Mouse (Mus musculus) right cerebral cortex, adult 18-20 months (tissue): ENCODE data around the gene Golph3.

ENCODE experiments used
- DNase-seq: peaks from one replicate; pipeline ENCODE4 v3.0.0; 2022; ENCODE audit warnings: mixed read lengths

Gene Golph3

DNA sequence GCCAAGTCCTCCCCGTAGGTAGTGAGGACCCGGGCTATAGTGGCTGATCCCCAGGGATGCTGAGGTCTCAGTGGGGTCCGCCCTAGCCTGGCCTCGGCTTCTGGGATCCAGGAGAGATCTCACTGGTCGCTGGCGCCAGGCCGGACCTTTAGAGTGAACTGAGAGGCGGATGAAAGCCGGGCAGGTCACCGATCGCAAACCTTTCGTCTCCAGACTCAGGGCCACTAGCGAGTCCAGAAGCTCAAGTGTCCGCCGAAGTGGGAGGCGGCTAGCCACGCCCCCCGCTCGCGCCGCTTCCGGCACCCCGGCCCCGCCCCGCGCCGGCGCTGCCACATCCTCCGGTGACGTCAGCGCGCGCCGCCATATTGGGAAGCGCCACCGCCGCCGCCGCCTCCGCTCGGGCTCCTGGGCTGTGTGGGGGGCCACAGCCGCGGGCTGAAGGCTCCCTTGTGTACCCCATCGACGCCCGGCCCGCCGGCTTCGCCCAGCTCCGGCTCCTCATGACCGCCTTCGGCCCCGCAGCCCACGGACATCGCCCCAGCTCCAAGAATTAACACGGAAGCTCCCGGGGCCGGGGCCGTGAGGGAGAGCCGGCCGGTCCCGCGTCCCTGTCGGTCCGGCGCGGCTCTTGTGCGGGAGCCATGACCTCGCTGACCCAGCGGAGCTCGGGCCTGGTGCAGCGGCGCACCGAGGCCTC lies at the start of gene Golph3:
Gene Golph3 (plus strand): TSS at position 360 of the 697 bp plus-strand sequence.
- peak; percentile 96 for DNase-seq

DNA sequence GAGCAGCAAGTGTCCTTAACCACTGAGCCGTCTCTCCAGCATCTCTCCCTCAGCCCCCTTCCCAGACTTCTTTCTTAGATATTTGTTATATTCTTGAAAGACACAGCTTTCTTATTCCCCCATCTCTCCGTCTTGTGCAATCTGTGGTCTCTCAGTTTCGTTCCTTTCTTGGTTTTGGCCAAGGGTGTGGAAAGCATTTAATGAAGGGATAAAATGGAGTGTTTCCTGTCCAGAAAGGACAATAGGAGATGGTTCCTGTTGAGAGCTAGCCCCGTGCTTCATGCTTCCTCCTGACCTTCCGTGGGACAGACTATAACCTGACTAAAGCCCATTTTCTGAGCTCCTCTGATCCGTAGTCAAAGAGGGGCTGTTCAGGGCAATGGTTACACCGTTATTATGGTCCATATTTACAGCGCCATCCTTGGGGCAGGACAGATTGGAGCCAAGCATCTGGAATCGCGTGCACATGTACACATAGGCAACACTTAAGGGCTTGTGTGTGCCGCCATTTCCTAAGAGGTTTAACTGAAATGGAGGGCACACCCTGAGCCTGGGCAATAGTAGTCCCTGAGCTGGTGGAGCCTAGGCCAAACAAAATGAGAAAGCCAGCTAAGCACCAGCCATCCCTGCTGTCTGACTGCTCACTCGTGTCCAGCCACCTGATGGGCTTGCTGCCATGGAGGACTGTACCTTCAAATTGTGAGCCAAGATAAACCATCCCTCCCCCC lies 47.8 kb upstream of the Golph3 start:
- DNase-seq, result no peak

DNA sequence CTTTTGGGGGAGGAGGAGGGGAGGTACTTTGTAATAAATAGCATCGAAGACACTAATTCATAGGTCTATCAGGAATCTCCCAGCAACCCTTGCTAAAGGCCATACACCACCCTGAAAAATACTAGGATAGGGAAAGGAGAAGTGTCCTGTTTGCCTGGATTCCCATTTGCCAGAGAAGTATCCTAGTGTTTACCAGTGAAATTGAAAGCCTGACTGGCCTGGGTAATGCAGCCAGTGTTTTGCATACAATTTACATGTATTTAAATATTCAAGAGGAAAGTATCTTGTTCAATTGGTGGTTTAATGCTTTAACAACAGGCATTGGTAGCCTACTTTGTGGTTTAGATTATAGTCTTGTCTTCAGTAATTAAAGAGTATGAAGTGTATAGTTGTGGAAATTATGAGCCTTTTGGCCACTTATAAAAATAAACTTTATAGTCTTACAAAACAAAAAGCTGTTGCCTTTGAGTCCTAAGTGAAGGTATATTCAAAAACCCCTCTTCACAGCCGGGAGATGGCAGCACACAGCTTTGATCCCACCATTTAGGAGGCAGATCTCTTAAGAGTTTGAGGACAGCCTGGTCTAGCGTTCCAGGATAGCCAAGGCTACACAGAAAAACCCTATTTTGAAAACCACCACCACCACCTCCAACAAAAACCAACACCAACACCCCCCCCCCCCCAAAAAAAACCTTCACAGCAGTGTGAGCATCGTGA lies 47.0 kb upstream of the Golph3 start:
- no peak for DNase-seq

DNA sequence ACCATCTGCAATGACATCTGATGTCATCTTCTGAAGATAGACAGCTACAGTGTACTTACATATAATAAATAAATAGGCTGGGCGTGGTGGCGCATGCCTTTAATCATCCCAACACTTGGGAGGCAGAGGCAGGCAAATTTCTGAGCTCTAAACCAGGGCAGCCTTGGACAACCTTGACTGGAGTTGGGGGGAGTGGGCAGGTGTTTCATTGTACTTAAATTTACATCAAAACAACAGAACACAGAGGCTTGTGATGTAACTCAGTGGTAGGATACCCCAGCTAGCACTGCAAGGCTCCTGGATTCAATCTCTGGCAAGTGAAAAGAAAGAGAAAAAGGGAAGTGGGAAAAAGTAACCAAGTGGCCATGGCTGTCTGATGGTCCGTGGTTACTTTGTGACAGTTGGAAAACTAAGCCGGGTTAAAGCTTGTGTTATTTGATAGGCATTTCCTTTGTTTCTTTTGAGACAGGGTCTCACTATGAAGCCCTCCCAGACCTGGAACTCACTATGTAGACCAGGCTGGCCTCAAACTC lies 46.1 kb upstream of the Golph3 start:
- DNase-seq, result no peak

DNA sequence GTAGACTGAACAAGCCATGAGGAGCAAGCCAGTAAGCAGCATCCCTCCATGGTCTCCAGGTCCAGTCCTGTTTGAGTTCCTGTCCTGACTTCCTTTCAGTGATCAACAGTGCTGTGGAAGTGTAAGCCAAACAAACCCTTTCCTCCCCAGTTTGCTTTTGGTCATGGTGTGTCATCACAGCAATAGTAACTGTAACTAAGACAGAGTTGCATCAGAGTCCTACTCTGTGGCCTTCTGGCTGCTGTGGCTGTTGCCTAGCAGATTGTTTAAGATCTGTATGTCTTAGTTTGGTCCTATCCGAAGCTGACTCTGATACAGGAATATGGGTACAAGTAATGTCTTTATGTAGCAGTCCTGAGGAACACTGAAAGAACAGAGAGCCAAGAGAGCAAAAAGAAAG lies 41.4 kb upstream of the Golph3 start:
- DNase-seq, result no peak

DNA sequence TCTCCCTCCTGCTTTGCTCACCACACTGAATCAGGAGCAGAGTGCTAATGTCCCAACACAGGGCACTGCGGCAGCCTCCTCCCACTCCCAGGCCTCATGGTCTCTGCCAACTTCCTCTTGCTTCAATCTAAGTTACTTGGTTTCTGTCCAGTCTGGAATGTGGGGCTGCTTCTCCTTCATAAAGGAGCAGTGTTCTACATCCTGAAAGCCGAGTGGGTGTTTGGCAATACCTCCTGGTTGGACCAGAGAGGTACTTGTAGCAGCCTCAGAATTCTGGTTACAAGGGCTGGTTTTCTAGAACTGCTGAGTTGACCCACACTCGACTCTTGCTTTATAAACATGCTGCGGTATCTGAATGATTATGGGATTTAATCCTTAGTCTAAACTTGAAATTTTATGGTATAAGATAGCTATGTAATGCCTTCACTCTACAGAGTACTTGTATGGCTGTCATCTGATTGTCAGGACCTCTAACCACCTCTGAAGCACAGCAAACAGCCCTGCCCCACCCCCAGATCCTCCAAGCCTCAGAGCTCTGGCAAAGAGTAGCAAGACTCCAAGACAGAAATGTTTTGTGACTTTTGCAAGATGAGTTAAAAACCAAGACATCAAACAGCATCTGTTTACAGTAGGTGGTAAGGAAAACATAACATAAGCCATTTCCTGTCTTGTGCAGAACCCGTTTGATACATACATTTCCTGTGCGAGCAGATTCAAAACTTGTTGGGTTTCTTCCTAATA lies 36.3 kb upstream of the Golph3 start:
- peak; percentile 33 for DNase-seq

DNA sequence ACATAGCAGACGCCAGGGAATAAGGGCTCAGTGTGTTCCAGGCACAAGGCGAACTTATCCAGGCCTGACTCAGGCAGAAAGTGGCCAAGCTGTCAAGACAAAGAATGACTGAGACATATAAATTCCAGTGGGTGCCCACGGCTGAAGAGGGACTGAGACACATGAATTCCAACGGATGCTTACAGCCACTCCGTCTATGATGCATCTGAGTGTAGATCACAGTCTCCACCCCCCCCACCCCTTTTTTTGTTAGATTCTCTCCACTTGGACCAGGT lies 35.8 kb upstream of the Golph3 start:
- no peak for DNase-seq

DNA sequence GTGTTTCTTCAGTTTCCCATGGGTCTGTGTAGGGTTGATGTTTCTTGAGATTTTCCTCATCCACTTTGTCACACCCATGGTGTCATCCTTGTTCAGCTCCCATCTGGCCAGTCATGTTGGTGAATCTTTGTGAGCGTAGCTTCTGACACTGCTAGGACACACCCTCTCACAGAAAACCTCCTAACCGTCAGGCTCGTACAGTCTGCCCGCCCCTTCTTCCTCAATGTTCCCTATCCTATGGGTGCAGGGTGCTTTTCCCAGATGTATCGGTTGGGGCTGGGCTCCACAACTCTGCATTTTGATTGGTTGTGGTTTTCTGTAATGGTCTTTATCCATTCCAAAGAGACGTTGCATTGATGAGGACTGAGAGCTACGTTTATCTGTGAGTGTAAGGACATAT lies 30.9 kb upstream of the Golph3 start:
- DNase-seq, result no peak

DNA sequence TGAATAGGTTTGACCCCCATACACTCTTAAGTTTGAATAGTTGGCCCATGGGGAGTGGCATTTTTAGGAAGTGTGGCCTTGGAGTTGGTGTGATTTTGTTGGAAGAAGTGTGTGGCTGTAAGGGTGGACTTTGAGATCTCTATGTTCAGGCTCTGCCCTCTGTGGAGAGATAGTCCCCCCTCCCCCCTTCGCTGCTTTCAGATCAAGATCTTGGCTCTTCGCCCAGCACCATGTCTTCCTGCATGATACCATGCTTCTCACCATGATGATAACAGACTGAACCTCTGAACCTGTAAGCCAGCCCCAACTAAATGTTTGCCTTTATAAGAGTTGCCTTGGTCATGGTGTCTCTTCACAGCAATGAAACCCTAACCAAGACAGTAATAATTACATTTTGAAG lies 29.5 kb upstream of the Golph3 start:
- DNase-seq, result no peak

DNA sequence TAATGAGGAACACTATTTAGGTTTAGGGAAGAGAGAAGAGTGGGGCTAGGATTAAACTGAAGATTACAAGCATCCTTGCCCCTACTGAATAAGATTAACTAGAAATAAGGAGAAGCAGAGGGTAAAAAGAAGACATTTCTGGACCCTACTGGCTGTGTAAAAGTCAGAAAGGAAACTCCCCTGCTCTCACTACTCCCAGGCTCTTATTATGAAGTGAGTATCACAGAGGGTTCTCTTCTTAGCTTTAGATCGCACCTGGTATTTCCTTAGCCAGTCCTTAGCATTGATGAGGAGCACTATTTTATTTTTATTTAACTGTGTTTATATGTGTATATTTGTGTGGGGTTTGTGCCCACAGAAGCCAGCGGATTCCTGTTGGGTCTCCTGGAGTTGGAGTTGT lies 25.0 kb upstream of the Golph3 start:
- no peak for DNase-seq

DNA sequence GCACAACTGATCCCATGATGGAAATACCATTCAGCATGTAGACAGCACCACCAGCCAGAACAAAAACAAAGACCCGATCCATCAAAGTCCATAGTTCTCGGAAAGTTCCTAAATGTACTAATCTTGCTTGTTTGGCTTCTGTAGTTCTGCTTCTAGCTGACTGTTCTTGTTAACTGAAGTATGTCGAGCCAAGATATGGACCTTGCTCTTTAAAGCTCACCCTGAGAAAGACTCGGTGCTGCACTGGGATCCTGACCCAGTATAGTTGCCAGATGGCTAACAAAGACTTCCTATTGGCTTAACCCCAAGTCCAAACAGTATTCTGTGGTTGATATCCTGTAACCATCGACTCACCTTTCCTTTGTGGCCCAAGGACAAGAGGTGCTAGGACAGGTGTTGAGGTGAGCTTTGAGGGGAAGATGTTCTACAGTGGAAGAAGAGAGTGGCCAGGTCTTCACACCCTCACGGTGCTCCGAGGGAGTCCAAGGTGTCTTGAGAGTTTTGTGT lies 23.0 kb upstream of the Golph3 start:
- DNase-seq, result no peak

DNA sequence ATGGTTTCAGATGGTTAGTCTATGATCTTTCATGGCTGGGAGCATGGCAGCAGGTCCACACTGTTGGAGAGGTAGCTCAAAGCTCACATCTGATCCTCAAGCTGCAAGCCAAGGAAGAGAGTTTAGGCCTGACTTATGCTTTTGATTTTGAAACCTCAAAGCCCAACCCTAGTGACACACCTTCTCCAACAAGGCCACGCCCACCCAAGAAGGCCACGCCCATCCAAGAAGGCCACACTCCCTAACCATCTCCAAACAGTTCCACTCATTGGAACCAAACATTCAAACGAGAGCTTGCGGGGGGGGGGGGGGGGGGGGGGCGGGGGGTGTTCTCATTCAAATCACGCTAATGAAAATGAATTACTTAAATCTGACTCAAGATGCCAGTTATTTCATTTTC lies 19.5 kb upstream of the Golph3 start:
- DNase-seq, result no peak

DNA sequence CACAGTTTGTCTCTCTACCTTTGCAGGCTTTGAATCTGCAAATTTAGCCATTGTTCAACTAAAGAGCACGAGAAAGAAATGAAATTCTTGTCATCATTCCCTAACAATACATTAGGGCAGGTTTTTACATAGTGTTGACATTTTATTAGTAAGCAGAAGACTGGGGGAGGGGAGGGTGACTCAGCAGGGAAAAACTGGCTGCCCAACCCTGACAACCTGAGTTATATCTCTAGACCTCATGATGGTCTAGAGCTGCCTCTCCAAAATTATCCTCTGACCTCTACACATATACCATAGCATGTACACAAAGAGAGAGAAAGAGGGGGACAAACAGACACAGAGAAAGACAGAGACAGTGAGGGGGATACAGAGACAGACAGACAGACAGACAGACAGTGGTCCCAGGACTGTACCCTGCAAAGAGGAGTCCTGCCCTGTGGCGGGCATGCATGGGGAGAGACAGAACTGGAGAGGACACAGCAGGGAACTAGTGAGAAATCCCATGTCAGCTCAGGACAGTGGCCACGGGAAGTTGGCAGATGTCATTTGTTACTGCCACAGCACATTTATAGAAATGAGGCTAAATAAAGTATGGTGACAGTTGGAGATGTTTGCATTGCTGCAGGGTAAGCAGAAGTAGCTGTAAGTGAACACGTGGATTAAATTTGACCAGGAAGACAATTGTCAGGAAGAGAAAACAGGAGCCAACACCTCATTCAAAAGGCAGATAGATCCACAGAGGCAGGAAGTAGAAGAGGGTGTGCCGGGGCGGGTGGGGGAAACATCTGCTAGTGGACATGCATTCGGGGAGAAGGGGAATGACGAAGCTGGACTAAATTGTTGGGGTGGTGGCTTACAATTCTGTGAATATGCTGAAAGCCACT lies 14.8 kb upstream of the Golph3 start:
- no peak for DNase-seq

DNA sequence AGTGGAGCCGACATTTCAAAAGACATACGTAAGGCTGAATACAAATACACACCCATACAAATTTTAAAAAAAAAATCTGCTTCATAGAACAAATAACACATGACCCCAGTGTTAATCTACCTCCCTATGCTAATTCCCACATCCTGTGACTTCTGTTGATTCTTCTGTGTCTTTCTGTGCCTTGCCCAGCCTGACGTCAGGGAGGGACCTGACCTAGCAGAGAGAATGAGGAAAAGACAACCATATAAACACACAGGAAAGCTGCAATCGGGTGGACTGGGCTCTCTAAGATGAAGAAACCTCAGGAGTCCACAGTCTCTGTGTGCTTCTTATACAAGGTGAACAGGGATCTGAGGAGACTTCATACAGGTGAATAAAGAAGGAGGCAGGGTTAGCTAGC lies 14.1 kb upstream of the Golph3 start:
- no peak for DNase-seq

DNA sequence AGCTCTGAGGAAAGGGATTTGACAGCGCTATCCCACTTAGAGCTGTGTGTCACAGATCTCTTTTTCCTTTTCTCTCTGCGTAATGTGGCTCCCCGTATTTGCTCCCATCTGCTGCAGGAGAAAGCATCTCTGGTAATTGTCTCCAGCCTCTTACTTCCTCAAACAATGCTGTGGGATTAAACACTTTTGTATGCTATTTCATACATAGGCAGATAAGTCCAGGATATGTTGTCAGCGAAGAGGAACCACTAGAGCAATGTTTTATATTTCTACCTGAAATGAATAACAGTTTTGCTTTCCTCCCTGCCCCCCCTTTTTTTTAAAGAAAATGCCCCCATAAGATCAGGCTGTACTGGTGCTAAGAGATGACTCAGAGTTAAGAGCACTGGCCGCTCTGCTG lies 12.7 kb upstream of the Golph3 start:
- no peak for DNase-seq

DNA sequence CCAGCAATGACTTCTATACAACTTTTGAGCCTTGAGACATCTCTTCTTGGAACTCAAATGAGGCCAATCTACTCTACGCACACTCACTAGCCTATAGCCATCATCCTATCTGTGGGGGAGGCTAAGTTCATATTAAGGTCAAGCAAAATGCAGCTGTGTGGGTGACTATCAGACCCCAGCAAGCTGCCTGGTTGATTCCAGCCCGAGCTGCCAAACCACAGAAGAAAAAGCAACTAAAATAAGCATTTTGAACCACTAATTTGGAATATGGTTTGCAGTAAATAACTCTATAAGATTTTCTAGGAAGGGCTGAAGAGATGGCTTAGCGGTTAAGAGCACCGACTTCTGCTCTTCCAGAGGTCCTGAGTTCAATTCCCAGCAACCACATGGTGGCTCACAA lies 10.6 kb upstream of the Golph3 start:
- no peak for DNase-seq

DNA sequence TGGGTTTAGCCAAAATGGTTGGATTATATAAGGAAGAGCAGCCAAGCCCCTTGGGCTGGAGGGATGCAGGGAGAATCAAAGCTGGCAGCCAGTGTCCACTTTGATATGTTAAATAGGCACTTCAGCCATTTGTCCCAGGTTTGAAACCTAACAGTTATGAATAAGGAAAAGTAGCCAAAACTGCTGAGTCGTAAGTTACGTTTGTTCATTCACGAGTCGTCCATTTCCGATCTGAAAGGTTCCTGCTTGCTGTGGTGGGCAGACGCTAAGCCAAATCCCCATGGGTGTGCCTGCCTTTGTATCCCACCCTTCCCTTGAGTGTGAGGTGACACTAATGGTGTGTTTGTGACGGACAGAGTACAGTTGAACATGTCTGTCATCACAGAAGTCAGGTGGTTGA lies 9.8 kb upstream of the Golph3 start:
- no peak for DNase-seq

DNA sequence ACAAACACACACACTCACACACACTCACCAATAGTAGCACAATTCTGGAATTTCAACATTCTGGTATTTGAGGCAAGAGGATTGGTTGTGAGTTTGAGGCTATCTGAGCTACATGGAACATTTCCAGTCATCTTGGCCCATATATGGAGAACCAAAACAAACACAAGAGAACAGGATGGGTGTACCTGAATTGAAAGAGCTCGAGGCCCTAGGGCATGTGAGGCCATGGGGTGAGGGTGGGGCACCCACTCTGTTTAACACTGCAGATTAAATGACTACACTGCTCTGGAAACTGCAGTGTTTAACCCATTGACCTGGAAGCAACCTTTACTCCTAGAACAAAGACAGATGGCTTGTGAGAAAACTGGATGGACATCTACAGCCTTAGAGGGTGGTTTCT lies 8.0 kb upstream of the Golph3 start:
- DNase-seq, result no peak

DNA sequence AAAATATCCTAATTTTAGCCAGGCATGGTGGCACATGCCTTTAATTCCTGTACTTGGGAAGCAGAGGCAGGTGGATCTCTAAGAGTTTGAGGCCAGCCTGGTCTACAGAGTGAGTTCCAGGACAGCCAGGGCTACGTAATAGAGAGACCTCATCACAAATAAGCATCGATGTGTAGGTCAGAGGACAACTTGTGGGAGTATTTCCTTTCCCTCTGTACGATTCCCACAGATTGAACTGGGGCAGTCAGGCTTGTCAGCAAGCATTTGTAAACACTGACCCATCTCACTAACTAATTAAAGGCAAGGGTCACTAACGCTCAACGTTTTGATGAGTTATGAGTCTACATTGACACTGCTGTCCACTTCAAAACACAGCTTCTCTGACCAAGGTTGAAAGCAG lies 6.7 kb upstream of the Golph3 start:
- DNase-seq, result no peak

DNA sequence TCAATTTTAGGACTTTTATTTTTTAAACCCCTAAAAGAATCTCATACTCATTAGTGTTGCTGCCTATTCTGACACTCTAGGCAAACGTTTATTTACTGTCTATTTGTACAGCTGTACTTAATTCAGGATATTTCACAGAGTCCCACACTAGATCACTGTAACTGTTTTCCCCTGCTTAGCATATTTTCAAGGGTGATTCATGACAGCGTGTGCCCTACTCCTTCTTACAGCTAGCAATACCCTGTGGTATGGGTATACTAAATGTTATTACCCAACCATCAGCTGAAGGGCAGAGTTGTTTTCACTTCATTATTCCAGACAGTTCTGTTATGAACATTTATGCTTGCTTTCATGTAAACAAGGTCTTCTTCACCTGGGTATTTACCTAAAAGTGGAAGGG lies 5.3 kb upstream of the Golph3 start:
- no peak for DNase-seq

DNA sequence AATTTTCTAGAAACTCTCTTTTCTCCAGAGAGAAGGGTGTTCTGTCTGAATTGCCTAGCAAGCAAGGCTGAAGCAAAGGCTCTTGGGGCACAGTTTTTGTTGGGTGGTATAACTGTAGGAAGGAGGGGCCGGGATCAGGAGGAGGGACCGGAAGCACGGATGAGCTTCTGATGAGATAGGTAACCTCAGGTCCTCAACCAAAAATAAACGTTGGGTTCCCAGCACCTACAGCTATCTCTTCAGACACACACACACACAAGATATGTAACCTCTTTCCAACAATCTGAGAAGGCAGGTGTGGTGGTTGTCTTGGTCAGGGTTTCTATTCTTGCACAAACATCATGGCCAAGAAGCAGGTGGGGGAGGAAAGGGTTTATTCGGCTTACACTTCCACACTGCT lies 4.0 kb upstream of the Golph3 start:
- no peak for DNase-seq

DNA sequence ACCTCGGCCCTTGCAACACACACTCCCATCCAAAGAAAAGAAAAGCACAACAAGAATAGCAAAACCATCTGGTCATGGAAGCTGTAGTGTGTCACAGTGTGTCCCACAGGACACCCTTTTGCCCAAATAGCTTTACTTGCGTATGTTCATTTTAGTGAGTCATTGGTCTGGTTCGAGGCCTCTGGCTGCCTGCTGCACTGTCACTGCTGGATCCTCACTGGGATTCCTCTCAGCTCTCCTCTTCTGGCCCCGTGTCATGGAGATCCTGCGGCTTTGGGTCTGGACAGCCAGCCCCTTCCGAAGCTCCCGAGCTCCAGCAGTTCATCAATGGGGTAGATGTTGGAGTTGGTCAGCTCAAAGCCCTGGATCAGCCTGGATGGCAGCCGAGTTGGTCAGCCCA lies 2.8 kb upstream of the Golph3 start:
- DNase-seq, result no peak
